Mouse (Mus musculus) G1E (cell line): ENCODE data around the gene Ppm1h.

Experiments used
- CTCF ChIP-seq: IDR thresholded peaks from 2 replicates; pipeline ENCODE4 v1.5.1; 2012; ENCODE audit warnings: low read depth, low read length, inconsistent platforms, mixed read lengths
- GATA1 ChIP-seq: IDR thresholded peaks from 2 replicates; pipeline ENCODE4 v1.6.1; 2012; ENCODE audit warnings: borderline replicate concordance, low read length, inconsistent platforms, mixed read lengths
- POLR2AphosphoS5 ChIP-seq: IDR thresholded peaks from 2 replicates; pipeline ENCODE4 v1.6.1; 2012; ENCODE audit warnings: low read depth, low read length, inconsistent platforms; ENCODE audit not compliant: insufficient replicate concordance
- TAL1 ChIP-seq: conservative IDR thresholded peaks from 2 replicates; pipeline ENCODE4 v1.6.1; 2012; ENCODE audit warnings: low read depth, low read length, inconsistent platforms, mixed read lengths

- TF ChIP-seq CTCF, result no peak
- no peak for TF ChIP-seq GATA1
- TF ChIP-seq POLR2AphosphoS5, result no peak
- no peak for TF ChIP-seq TAL1
These were observed 240.2 kb downstream of the Ppm1h start for GRCm38 (mm10) chr10:122918754-122919153.
